Mouse (Mus musculus) urinary bladder, postnatal 36 days (tissue): ENCODE data around the gene Amdhd2.
A peak's percentile ranks its signal among the peaks of the same experiment; 100 is the strongest.
"Not testable (repeated sequence)": the region's sequence is repeated elsewhere in the genome, so short reads cannot be mapped to it uniquely, and the experiment has no call there.

ENCODE experiments used
- DNase-seq, 2 experiments: peaks; one replicate each; pipeline ENCODE4 v3.0.0; 2022; ENCODE audit warnings: low spot score in 2 of 2, mixed read lengths in 1 of 2

The Amdhd2 gene

GRCm38 (mm10) chr17:24156394-24156793 lies 7.2 kb downstream of the Amdhd2 start:
- DNase-seq, result no peak

GRCm38 (mm10) chr17:24155742-24156141 lies 7.8 kb downstream of the Amdhd2 start:
- no peak for DNase-seq

DNA sequence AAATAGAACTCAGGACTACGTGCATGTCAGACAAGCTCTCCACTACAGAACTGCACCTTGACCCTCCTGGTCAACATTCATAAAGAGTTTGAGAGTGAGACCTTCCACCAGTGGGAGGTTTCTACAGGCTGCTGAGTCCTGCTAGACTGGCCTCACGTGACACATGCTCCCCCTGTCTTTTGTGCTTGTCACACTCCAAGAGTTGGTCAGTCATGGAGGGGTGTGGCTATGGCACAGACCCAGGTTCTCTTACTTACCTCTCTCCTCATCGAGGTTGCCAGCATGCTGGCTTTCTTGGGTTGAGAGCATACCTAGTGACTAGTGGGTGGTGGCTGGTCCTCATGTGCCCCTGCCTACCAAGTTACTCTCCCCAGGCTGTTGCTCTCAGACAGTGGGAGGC lies 9.1 kb downstream of the Amdhd2 start:
- no peak for DNase-seq

DNA sequence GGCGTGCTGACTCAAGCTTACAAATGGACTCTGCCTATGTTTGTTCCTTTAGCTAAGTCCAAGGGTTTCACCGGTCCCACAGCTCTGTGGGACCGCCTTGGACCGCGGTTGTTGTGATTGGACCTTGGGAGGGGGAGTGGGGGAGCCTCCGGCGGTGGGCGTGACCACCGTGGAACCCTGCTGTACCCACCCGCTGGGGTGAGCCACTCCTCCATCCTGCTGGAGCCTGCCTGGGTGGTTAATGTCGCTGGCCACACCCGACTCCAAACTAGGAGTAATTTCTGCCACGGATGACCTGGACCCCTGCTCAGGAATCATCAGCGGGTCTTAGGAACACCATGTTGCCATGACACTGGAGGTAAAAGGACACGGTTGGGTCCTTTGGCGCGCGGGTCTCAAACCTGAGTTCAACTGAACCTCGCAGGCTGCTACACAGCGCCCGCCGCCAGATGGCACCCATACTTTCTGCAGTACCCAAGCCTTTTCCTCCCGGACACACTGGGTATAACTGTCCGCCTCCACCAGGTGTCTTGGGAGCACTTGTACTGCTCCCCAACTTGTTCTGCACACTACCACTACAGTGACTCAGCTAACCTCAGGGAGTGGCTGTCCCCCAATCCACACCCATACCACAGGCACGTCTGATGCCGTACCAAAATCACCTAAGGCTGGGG lies 11.5 kb downstream of the Amdhd2 start:
- DNase-seq, result peak; percentile 71 to 78

- no peak for DNase-seq
Measured at GRCm38 (mm10) chr17:24151382-24151781, 12.2 kb downstream of the Amdhd2 start.

DNA sequence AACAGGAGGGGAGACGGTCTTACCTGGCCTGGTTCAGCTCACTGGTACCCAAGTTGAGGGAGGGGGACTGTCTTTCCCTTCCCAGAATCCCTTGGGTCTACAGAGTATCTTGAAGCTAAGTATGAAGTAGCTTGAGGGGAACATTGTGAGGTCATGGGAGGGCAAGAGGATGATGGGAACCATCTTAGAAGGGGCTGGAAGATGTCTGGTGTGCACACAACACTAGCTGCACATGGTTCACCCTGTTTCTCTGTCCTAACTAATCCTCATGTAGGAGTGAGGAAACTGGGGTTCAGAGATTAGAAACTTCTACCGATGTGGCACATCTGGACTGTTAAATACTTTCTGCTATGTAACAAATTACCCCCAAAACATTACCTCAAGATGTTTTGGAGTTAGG lies 12.7 kb downstream of the Amdhd2 start, which contains the start of gene Pdpk1:
TSS of gene Pdpk1 (minus strand) at position 101 of the 400 bp plus-strand sequence.
- no peak for DNase-seq

- DNase-seq, result no peak
Measured at GRCm38 (mm10) chr17:24149421-24149820, 14.1 kb downstream of the Amdhd2 start.

- no peak for DNase-seq
Measured at GRCm38 (mm10) chr17:24142897-24143296, 20.7 kb downstream of the Amdhd2 start.

DNA sequence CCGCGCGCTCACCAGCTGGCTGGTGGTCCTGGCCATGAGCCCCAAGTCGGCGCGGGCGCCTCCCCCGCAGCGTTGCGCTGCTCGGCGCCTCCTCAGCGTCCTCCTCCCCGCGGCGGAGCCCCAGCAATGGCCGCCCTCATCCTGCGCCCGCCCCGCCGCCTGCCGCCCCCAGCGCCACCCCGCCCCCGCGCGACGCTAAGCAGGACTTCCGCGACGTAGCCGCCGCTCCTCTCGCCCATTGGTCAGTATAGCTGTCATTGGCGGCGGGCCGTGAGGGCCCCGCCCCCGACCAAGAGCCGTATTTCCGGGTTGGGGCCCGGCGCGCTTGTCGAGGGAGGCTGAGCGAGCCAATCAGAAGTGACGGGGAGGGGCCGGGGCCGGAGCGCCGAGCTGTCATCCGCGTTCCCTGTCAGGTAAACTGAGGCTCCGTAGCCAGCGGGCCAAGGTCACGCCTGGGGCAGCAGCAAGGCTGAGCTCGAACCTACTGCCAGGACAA lies 22.1 kb downstream of the Amdhd2 start:
- DNase-seq, result peak; percentile 94 to 97

DNA sequence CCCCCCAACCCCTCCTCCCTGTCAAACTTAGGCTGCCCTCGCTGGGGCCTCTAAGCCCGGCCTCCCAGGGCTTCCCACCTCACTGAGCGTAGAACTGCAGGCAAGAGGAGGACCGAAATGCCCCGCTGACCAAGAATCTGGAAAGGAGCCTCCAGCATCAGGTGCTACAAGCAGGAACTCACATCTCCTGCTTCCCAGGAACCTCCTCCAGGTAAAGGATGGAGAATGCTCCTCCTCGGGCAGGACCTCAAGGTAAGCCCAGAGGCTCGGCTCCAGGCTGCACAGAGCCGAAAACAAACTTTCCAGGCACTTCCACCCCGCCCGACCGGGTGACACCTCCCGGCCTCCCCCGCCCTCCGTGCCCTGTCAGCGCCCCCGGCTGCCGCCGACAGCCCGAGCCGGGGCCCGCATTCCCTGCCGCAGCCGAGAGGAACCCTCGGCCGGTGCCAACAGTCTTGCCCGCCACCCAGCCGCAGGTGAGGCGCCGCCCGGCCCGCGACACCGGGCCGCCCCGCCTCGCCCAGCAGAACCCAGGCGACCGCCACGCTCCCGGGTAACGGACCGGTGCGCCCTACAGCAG lies 22.6 kb downstream of the Amdhd2 start:
- DNase-seq, result peak in 1 of 2 experiments; percentile 10

- no peak for DNase-seq
Measured at GRCm38 (mm10) chr17:24139968-24140367, 23.6 kb downstream of the Amdhd2 start.

- no peak for DNase-seq
Measured at GRCm38 (mm10) chr17:24139256-24139655, 24.3 kb downstream of the Amdhd2 start.

- DNase-seq, result no peak
Measured at GRCm38 (mm10) chr17:24137226-24137880, 26.2 kb downstream of the Amdhd2 start.

DNA sequence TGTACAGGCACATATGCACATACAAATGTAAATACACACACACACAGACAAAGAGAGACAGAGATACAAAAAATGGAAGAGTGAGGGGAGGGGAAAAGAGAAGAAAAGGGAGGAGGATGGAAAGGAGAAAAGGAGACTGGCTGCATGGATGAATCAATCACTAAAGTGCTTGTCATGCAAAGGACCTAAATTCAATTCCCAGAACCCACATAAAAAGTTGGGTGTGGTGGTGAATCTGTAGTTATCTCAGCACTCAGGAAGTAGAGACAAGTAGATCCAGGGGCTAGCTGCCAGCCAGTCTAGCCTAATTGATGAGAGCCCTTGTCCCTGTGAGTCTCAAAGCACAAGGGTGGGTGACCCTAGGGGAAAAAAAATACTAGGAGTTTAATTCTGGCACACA lies 29.5 kb downstream of the Amdhd2 start:
- no peak for DNase-seq

DNA sequence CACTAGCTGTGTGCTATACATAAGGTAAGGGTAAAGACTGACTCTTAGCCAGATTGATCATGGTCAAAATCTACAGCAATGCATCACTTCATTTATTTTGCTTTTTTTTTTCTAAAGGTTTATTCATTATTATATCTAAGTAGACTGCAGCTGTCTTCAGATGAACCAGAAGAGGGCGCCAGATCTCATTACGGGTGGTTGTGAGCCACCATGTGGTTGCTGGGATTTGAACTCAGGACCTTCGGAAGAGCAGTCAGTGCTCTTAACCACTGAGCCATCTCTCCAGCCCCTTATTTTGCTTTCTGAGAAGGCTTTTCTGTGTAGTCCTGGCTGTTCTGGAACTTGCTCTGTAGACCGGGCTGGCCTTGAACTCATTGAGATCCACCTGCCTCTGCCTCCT lies 30.6 kb downstream of the Amdhd2 start:
- DNase-seq, result not testable (repeated sequence)

GRCm38 (mm10) chr17:24131570-24131969 lies 32.0 kb downstream of the Amdhd2 start:
- DNase-seq, result no peak

GRCm38 (mm10) chr17:24129246-24129645 lies 34.3 kb downstream of the Amdhd2 start:
- not testable (repeated sequence) for DNase-seq

- DNase-seq, result no peak
Measured at GRCm38 (mm10) chr17:24127592-24127991, 36.0 kb downstream of the Amdhd2 start.

- no peak for DNase-seq
Measured at GRCm38 (mm10) chr17:24126801-24127200, 36.8 kb downstream of the Amdhd2 start.

DNA sequence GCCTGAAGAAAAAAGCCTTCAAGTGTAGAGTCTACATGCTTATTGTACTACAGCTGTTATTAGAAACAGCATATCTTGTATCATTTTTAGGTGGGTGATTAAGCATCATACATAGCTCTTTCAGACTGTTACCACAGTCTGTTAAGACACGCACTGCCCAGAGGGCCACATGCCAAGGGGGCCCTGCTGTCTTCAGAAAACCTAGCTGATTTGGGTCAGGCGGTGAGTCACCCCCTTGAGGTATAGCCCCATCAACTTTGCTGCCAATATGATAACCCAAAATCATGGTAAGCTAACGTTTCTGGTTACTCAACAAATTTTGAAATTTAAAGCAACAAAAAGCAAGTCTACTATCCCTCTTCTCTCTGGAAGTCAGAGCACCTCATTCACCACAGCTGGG lies 44.1 kb downstream of the Amdhd2 start:
- DNase-seq, result no peak

- no peak for DNase-seq
Measured at GRCm38 (mm10) chr17:24113031-24113430, 50.5 kb downstream of the Amdhd2 start.

DNA sequence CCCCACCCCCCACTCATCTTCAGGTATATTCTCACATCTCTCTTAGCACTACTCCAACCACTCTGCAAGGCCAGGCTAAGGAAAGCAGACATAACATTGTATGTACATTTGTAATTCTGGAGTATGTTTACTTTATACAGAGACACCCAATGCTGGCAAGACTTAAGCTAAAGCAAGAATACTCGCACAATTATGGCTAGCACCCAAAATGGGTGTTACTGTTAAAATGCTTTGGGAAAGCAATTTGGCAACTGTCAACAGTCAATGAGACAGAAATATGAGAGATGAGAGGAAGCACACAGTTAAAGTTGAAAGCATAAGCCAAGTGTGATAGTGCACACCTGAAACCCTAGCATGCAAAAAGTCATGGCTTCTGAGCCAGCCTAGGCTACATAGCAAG lies 52.3 kb downstream of the Amdhd2 start:
- no peak for DNase-seq

- DNase-seq, result no peak
Measured at GRCm38 (mm10) chr17:24108896-24109295, 54.7 kb downstream of the Amdhd2 start.
